Mouse (Mus musculus) liver, embryonic 14.5 days (tissue): ENCODE measurements at regions not wholly inside any gene's neighbourhood (a gene's known extent, or its start where the extent isn't known, plus 50 kb on each side); places are given as distances from the start of the nearest gene placed in this dataset.

Experiments used
- ATAC-seq: fragments of 200-750 bp; cut with Nextera tagmentation; 2 replicates; pipeline ENCODE4 v1.8.0; 2017; ENCODE audit warnings: moderate number of reproducible peaks, mild to moderate bottlenecking, moderate library complexity; ENCODE audit not compliant: insufficient read depth
- DNase-seq, 3 experiments: peaks; one replicate each; pipeline ENCODE4 v3.0.0-alpha.2; 2012 to 2013; ENCODE audit warnings: low read depth in 3 of 3, low spot score in 3 of 3
- H3K27ac ChIP-seq: fragments of 300-500 bp; sonication (generic); 2 replicates; pipeline ENCODE4 v1.5.1; 2014; ENCODE audit warnings: moderate library complexity, mild to moderate bottlenecking, control low read depth, inconsistent platforms
- H3K27me3 ChIP-seq: fragments of 300-500 bp; sonication (generic); 2 replicates; pipeline ENCODE4 v1.6.1; 2014; ENCODE audit warnings: mild to moderate bottlenecking, low read length, moderate library complexity; ENCODE audit not compliant: control insufficient read depth, insufficient read depth
- H3K36me3 ChIP-seq: fragments of 300-500 bp; sonication (generic); replicated peaks from 2 replicates; pipeline ENCODE4 v1.6.1; 2014; ENCODE audit warnings: low read depth; ENCODE audit not compliant: control insufficient read depth, insufficient read depth
- H3K4me1 ChIP-seq, 2 experiments: fragments of 200-500 bp in 1 of 2; fragments of 300-500 bp in 1 of 2; sonication (generic) in 1 of 2; replicated peaks; 2 replicates each; pipeline ENCODE4 v1.6.1; 2012 to 2014; ENCODE audit warnings: antibody characterized with exemption in 1 of 2, inconsistent platforms in 1 of 2, low read length in 1 of 2; ENCODE audit not compliant: control insufficient read depth in 2 of 2, insufficient read depth in 2 of 2
- H3K4me2 ChIP-seq: fragments of 300-500 bp; sonication (generic); 2 replicates; pipeline ENCODE4 v1.6.1; 2014; ENCODE audit warnings: low read depth, mild to moderate bottlenecking, control low read depth, moderate library complexity
- H3K4me3 ChIP-seq, 2 experiments: fragments of 200-500 bp in 1 of 2; fragments of 300-500 bp in 1 of 2; sonication (generic) in 1 of 2; 2 replicates each; pipeline ENCODE4 v1.5.1; 2012 to 2014; ENCODE audit warnings: low read depth in 2 of 2, low read length in 2 of 2, mild to moderate bottlenecking in 2 of 2, control low read depth in 1 of 2, inconsistent platforms in 1 of 2, moderate library complexity in 1 of 2; ENCODE audit not compliant: insufficient read depth in 1 of 2
- H3K9ac ChIP-seq: fragments of 300-500 bp; sonication (generic); replicated peaks from 2 replicates; pipeline ENCODE4 v1.6.1; 2014; ENCODE audit warnings: mild to moderate bottlenecking, control low read depth, moderate library complexity
- H3K9me3 ChIP-seq: fragments of 300-500 bp; sonication (generic); 2 replicates; pipeline ENCODE4 v1.6.1; 2016; ENCODE audit warnings: low read length, mixed read lengths; ENCODE audit not compliant: control insufficient read depth
- CTCF ChIP-seq: IDR thresholded peaks from 2 replicates; pipeline ENCODE4 v1.5.1; 2016; ENCODE audit warnings: antibody characterized with exemption, low read depth, control low read depth
- EP300 ChIP-seq: IDR thresholded peaks from 2 replicates; pipeline ENCODE4 v1.6.1; 2016; ENCODE audit warnings: antibody characterized with exemption, low read depth
- WGBS: fragments of 180-500 bp; shearing (Covaris S2); extraction: QIAGEN DNeasy Blood & Tissue Kit; methylation state at CpG from one replicate; pipeline ENCODE4 v1.1.7; 2014; ENCODE audit not compliant: insufficient replicate concordance; 5-methylcytosine and 5-hydroxymethylcytosine counted together

- Histone ChIP-seq H3K9ac (no peak overlapping the region), H3K4me3 (no peak overlapping the region), H3K4me1 (peaks cover 0 to under 1% of the 10 kb centered on the region in 2 experiments; a peak in 2 of 4 replicates), H3K27me3 (no peaks in the 10 kb centered on the region), H3K4me2 (no peak overlapping the region), H3K36me3 (no peaks in the 10 kb centered on the region), H3K27ac (no peak overlapping the region), H3K9me3 (no peaks in the 10 kb centered on the region)
- TF ChIP-seq CTCF = no peak
- TF ChIP-seq EP300 = no peak
- DNase-seq (no peak), ATAC-seq (no peak)
- WGBS = 28% methylated on average over 7 of the region's 7 CpGs
Measured at GRCm38 (mm10) chr11:117036977-117037376, 78.0 kb upstream of the Sec14l1 start.

GRCm38 (mm10) chr11:117038282-117039106 is 76.5 kb upstream of the Sec14l1 start:
- TF ChIP-seq EP300 (no peak), CTCF (no peak)
- no peaks in the 10 kb centered on the region for H3K36me3 ChIP-seq
- H3K9me3 ChIP-seq = no peaks in the 10 kb centered on the region
- no peak overlapping the region for H3K4me2 ChIP-seq
- peaks cover 3% of the 10 kb centered on the region for H3K27me3 ChIP-seq
- H3K9ac ChIP-seq = no peak overlapping the region
- no peaks in the 10 kb centered on the region for H3K4me1 ChIP-seq
- ATAC-seq (no peak), DNase-seq (no peak)
- H3K27ac ChIP-seq = no peak overlapping the region
- 37% methylated on average over 20 of the region's 20 CpGs for WGBS
- H3K4me3 ChIP-seq = no peak overlapping the region

DNA sequence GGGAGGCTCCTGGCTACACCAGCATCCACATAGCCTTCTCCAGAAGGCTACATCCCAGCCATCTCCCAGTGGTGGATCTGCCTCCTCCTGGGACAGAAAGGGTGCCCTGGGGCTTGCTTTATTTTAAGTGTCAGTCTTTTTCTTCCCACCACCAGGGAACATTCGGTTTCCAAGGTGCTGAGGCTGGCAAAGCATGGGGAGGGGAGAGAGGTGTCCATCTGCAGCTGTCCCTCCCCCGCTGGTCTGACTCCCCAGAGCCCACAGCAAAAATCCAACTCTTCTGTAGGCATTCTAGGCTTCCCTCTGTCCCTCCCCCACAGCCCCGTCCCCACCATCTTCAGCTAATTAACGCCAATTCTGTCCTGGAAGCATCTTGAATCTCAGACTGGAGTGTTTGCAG is 74.1 kb upstream of the Sec14l1 start:
- no peak for DNase-seq
- H3K9me3 ChIP-seq = no peaks in the 10 kb centered on the region
- TF ChIP-seq CTCF (no peak), EP300 (no peak)
- no peak for ATAC-seq
- H3K4me2 ChIP-seq = no peak overlapping the region
- H3K4me1 ChIP-seq = no peaks in the 10 kb centered on the region
- H3K36me3 ChIP-seq = no peaks in the 10 kb centered on the region
- H3K27ac ChIP-seq = no peak overlapping the region
- H3K27me3 ChIP-seq = peaks cover 3% of the 10 kb centered on the region
- no peak overlapping the region for H3K4me3 ChIP-seq
- H3K9ac ChIP-seq = no peak overlapping the region
- 16% methylated on average over 4 of the region's 4 CpGs for WGBS

DNA sequence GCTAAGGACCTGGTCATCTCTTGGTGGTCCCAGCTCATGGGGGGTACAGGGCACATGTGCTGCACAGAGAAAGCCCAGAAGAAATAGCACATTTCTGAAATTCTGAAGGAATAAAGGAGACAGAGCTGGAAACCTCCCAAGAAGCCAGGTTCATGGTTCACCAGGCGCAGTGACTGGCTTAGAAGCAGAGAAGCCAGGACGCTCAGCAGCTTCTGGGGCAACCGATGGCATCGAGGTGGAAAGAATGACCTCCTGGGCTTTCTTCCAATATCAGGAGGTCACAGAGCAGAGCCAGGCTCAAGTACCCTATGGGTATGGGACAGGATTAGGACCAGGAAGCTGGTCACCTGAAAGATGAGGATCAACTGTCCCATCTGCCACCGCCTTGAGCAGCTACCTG is 72.6 kb upstream of the Sec14l1 start:
- H3K36me3 ChIP-seq = no peaks in the 10 kb centered on the region
- peaks cover 3% of the 10 kb centered on the region for H3K27me3 ChIP-seq
- no peak overlapping the region for H3K27ac ChIP-seq
- no peaks in the 10 kb centered on the region for H3K4me1 ChIP-seq
- no peak for ATAC-seq
- no peak overlapping the region for H3K4me3 ChIP-seq
- H3K9me3 ChIP-seq = no peaks in the 10 kb centered on the region
- H3K9ac ChIP-seq = no peak overlapping the region
- WGBS = 68% methylated on average over 5 of the region's 5 CpGs
- no peak for TF ChIP-seq EP300
- no peak for TF ChIP-seq CTCF
- DNase-seq = no peak
- H3K4me2 ChIP-seq = no peak overlapping the region

- no peak overlapping the region for H3K27ac ChIP-seq
- TF ChIP-seq CTCF (peak; percentile 85), EP300 (no peak)
- H3K27me3 ChIP-seq = peaks cover 3% of the 10 kb centered on the region
- H3K4me3 ChIP-seq = no peak overlapping the region
- no peak overlapping the region for H3K4me2 ChIP-seq
- no peaks in the 10 kb centered on the region for H3K4me1 ChIP-seq
- H3K9ac ChIP-seq = no peak overlapping the region
- 7% methylated on average over 8 of the region's 8 CpGs for WGBS
- no peak for ATAC-seq
- no peaks in the 10 kb centered on the region for H3K9me3 ChIP-seq
- DNase-seq = no peak
- H3K36me3 ChIP-seq = no peaks in the 10 kb centered on the region
Measured at GRCm38 (mm10) chr11:117043524-117043923, 71.4 kb upstream of the Sec14l1 start.
